Mouse (Mus musculus): Measurements from ENCODE around the gene Tmem132b. TPM values are rescaled to one million over a fixed set of nuclear protein-coding genes. Genes with fewer than 3 reads are reported as not detected.
"Not testable (repeated sequence)": the region's sequence is repeated elsewhere in the genome, so short reads cannot be mapped to it uniquely, and the experiment has no call there.

The Tmem132b gene
- total RNA-seq (2021) = under 1 TPM in 1 of 2 experiments, not detected in 1; 0.02 TPM

DNA sequence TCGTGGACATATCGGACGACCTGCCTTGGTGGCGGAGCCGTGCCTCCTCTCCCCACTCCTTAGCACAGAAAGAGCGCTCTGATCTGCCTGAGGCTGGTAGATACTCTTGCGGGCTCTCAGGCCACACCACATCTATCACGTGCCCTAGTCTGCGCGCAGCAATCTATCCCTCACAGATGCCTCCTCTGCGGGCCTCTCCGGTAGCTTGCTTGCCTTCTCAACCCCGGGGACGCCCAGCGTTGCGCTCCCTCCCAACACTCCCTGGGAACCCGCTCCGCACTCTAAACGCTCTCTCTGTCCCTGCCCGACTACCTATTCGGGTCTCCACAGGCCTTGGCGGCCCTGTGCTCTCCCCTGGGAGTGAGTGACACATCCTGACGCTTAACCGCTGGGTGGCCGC is at the start of gene Tmem132b:
Tmem132b (plus strand) TSS at position 141 of the 400 bp plus-strand sequence.
- intact Hi-C loops (cut with DNase I) = no loop called here

DNA sequence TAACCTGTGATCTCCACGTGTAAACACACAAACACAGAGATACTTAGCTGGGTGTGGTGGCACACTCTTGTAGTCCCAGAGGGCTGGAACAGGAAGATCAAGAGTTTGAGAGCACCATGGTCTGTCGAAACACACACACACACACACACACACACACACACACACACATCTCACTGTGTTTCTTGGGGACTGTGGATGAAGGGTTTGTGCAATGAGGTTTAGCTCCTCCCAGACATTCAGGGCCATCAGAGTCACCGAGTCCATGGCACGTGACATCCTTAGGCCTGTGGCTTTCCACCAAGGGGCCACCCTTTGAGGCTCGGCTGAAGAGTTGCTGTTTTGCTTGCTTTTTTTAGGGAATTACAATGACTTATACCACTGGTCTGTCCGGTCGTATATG is 49.1 kb upstream of the Tmem132b start:
- intact Hi-C loops (cut with DNase I) = no loop called here
- DNase-seq = no peak

More for the DNA sequence above, at the start of gene Tmem132b:
- DNase-seq = no peak

DNA sequence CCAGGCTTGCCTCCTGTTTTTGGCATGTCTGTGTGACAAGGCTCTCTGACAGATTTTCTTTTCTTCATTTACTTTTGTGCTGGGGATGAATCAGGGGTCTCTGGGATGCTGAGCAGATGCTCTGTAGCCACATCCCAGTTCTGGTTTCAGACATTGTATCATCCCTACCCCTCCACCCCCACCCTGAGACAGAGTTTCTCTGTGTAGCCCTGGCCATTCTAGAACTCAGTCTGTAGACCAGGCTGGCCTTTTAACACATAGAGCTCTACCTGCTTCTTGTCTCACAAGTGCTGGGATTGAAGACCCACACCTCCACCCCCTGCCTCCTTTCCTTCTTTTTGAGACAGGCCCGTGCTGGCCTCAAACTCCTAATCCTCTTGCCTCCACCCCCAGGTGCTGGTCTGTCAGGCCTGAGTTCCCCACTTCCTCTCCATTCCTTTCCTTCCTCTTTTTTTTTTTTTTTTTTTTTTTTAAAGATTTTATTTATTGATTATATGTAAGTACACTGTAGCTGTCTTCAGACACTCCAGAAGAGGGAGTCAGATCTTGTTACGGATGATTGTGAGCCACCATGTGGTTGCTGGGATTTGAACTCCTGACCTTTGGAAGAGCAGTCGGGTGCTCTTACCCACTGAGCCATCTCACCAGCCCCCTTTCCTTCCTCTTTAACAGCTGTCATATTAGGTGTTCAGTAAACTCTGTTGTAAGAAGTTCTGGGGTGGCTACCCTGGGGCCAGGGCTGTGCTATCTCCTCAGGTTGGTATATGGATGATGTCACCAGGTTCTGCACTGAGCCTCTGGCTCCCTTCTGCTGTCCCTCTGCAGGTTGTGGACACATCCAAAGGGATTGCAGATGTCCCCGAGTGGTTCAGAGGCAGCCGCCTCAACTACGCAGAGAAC is 47.6 kb upstream of the Tmem132b start:
- intact Hi-C loops (cut with DNase I) = no loop called here
- no peak for DNase-seq

DNA sequence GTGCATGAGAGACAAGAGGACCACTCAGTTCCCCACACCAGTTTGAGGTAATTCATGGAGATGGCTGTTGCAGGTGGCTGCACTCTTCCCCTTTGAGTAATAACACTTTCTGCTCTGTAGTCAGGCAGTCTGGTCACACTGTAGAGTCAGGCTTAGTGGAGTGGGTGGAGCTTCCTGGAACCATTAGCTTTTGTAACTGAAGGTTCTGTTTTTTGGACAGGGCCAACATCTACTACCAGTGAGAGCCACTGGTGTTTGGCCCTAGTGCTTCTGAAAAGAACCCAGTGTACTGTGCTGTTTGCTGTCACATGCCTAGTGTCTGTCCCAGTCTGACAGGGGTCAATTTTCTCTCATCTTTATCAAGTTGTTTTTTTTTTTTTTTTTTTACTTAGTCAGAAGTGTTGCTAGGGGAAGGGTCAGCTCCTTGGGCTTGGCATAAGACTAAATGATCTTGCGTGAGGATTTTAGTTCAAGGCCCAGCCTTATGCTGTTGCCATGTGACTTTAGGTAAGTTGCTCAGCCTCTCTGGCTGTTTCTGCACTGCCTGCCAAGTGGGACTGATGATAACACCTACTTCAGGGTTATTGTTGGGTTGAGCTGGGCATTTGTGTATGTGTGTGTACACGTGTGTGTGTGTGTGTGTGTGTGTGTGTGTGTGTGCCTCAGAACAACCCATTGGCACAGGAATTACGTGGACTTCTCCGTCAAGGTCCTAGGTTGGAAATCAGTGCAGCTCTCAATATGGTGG is 46.4 kb upstream of the Tmem132b start:
- intact Hi-C loops (cut with DNase I) = no loop called here
- no peak for DNase-seq

DNA sequence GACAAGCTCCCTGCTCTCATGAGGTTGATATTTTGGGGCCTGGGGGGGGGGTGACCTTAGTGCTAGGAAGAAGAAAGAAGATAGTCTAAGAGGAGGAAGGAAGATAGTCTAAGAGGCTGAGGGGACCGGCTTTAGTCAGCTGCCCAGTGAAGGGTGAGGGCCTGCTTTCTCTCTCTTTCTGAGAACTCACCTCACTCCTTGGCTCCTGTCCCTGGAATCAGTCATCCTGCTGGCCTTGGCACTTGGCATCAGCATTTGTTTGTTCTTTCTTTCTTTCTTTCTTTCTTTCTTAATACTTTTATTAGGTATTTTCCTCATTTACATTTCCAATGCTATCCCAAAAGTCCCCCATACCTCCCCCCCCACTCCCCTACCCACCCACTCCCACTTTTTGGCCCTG is 45.5 kb upstream of the Tmem132b start:
- intact Hi-C loops (cut with DNase I) = no loop called here
- DNase-seq = no peak

DNA sequence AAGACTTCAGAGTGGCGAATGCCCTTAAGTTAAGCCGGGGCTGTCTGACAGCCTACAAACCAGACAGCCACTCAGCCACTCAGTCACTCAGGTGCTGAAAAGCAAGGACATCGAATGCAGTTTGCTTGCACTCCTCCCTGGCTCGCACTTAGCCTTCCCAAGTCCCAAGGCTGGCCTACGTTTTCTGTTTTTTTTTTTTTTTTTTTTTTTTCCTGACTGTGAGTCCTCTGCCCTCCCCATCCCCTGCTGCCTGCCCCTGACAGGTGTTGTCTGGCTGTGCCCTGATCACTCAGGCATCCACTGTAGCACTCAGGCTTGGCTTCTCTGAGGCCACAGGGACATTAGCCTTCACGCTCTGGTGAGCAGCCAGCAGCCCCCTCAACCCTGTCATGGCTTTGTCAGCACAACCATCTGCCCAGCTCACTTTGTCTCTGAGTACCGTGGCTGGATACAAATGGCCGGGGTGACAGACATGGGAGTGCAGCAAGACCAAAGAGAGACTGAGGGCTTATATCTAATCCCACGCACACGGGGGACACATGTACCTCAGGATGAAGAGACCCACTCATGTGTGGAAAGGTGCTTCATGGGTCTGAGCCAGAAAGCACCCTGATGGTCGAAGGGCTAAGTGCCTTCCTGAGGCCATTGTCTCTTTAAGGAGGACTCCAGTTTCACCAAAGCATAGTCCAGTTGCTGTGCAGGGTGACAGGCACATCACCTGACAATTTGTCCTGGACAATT is 44.0 kb upstream of the Tmem132b start:
- intact Hi-C loops (cut with DNase I) = no loop called here
- no peak for DNase-seq

DNA sequence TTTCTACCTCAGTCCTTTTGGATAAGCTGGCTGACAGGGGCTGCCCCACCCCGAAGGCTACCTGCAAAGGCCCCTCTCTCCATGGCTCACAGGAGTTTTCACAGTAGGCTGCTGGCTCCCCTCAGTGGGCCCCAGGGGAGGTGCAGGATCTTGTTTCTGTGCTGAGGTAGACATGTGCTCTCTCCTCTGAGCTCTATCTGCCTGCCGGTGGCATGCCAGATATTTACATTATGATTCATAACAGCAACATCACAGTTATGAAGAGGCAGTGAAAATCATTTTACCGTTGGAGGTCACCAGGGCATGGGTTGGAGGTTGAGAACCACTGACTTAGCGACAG is 43.5 kb upstream of the Tmem132b start:
- intact Hi-C loops (cut with DNase I) = no loop called here
- peak in 1 of 2 experiments; percentile 38 for DNase-seq

DNA sequence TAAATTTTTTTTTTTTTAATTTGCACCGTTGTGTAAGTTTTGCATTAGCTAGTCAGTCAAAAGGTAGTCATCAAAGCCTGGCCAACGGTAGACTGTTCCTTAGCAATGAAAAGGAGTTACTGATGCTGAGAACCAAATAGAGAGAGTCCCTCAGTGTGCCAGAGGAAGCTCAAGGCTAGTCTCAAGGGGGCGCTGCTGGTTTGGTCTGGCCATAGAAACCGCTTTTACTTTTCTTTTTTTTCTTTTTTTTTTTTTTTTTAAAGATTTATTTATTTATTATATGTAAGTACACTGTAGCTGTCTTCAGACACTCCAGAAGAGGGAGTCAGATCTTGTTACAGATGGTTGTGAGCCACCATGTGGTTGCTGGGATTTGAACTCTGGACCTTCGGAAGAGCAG is 42.6 kb upstream of the Tmem132b start:
- DNase-seq; intact Hi-C loops (cut with DNase I): not testable (repeated sequence)

DNA sequence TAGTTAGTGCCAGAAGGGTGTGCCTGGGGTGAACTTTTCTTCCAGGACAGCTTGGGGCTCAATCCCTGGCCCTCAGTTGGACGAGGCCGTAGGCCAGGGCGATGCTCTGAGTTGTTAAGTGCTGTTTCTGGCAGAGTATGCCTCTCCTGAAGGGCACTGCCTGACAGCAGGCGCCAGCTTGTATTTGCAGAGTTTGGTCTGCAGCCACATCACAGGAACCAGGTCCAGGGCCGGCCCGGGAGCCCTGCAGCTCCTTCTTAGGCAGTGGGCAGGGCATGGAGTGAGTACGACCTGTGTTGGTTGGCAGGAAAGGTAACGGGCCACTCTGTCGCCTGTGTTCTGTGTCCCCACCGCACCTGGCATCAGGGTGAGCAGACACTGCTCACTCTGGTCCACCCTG is 40.5 kb upstream of the Tmem132b start:
- intact Hi-C loops (cut with DNase I) = no loop called here
- DNase-seq = peak; percentile 75 to 80

DNA sequence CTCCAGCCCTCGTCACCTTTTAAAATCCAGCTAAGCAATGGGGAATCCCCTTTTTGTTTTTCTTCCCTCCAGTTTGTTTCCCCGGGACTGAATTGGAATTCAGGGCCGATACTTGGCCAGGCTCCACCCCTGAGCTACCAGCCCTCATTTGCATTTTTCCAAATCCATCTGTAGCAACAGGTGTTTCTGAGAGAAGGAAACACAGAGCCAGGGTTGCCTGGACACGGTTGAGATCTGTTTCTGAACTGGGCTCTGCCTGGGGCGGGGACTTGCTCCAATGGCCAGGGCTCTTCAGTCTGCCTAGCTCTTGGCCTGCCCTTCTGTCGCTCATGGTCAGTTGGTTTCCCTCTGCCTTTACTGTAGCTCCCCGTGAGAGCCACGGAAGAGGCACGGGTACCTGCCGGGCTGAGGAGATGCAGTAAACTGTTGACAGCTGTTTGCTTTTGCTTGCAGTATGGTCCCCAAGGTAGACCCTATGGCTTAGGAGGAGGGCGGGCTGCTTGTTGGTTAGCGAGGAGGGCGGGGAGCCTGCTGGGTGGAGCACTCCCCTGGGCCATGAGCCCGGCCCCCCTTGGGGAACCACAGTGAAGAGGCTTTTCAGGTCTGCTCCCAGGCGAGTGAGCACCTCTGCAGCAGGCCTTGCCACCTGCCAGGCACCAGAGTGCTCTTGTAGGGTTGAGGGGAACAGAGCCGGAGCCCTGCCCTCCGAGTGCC is 39.0 kb upstream of the Tmem132b start:
- no peak for DNase-seq
- intact Hi-C loops (cut with DNase I) = no loop called here

DNA sequence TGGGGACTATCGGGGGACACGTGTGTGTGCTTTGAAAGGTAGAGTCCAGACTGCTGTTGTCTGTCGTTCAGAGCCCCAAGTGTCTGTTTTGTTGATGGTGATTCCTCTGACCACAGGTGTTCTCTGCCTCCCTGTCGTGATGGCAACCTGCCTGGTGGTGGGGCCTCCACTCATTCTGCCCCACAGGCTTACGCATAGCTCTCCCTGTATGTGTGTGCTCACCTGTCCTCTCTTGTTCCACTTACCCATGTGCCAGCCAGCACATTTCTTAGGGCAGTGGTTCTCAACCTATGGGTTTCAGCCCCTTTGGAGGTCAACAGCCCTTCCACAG is 38.5 kb upstream of the Tmem132b start:
- no peak for DNase-seq
- intact Hi-C loops (cut with DNase I) = no loop called here

DNA sequence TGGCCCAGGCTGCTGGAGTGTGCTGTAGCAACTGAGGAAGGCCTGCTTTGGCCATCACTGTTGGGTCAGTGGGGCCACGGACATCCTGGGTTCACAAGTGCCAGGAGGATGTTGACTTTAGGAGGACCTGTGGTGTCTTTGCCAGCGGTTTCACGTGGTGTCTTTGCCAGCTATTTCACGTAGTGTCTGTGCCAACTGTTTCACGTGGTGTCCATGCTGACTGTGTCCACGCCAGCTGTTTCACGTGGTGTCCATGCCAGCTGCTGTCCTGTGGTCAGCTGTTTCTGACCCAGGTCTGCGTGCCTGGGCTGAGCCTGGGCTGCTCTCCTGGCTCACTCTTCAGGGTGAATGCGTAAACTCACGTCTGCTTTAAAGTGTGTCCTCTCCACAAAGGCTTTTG is 35.9 kb upstream of the Tmem132b start:
- intact Hi-C loops (cut with DNase I) = no loop called here
- no peak for DNase-seq

DNA sequence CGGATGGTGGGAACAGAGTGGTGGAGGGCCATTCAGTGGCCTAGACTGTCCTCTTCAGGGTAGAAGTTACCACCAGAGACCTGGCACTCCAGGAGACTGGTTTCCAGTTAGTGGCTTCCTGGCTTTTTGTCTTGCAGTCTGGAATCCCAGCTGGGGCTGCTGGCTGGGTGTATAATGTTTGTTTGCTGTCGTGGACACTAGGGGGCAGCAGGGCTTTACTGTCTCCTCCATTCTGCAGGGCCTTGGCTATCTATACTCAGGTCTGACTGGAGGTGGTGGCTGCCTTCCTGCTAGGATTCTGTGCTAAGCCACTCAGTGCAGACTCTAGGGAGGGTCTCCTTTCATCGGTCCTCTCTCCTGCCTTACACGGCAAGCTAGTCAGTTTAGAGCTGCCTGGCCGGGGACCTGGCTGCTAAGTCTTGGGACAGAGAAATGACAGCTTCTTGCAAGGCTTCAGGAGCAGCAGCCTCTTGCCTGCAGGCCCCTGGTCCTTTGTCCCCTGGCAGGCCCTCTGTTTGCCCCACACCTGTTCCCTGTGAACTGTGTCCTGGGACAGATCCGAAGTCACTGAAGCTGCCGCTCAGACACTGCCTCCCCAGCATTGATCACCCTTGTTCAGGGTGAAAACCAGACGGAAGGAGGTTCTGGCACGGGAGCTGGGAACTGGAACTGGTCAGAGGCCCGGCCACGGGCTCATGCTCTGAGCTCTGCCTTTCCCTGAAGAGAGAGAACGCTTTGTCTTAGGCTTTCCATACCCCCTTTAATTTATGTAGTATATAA is 33.6 kb upstream of the Tmem132b start:
- peak; percentile 52 to 76 for DNase-seq
- intact Hi-C loops (cut with DNase I) = no loop called here

DNA sequence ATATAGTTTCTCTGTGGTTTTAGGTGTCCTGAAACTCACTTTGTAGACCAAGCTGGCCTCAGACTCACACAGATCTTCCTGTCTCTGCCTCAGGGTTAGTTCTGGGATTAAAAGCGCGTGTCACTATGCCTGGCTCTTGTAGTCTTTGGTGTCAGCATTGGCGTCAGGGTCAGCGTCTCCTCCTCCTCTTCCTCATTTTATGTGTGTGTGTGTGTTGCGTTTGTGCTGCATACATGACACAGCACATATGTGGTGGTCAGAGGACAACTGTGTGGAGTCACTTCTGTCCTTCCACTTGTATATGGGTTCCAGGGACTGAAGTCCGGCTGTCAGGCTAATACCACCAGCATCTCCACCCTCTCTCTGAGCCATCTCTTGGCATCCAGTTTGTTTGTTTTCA is 30.1 kb upstream of the Tmem132b start:
- intact Hi-C loops (cut with DNase I) = no loop called here
- no peak for DNase-seq

DNA sequence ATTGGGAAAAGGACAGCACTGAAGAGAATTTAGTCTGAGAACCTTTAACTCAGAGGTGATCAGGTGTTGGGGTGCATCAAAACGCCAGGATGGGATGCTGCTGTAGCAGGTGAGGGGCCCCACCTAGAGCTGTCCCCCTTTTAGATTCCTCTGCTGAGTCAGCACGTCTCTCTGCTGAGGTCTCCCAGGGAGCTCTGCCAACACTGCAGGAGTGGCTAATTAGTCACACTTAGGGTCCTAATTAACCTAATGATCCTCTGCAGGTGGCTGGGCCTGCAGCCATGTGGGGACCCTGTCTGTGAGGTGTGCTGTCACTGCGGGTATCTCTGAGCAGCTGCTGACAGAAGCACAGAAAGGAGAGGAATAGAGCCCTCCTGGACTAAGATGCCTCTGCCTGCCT is 29.4 kb upstream of the Tmem132b start:
- intact Hi-C loops (cut with DNase I) = no loop called here
- no peak for DNase-seq

DNA sequence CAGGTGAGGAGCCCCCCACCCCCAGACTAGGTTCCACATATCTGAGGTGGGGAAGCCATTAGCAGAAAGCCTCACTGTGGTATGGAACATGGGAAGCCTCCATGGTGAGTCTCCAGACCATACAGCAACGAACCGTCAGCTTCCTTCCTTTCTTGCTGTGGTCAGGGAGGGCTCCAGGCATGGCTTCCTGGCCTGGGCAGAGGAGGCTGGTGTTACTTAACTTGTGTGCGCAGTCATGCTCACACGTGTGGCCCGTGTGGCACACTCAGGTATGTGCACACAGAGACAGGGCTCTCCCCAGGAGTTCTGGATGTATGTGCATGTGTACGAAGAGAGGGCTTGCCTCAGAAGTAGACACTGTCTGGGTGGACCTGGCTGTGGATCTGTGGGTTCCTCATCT is 27.9 kb upstream of the Tmem132b start:
- no peak for DNase-seq
- intact Hi-C loops (cut with DNase I) = no loop called here

DNA sequence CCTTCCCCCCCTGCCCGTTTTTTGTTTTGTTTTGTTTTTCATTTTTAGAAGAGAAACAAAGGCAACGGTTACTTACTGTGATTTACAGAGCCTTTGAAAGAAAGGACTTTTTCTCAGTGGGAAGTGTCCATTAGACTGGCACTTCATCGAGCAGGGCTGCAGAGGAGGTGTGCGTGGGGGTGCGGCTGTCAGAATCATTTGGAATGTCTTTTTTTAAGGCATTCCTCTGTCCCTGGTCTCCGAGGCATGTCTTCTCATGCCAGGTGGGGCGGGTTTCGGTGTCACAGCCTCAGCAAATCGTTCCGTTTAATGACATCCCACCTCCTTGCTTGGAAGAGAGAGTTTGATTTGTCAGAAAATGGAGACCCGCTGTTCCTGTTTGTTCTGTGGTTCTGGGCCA is 26.9 kb upstream of the Tmem132b start:
- intact Hi-C loops (cut with DNase I) = no loop called here

DNA sequence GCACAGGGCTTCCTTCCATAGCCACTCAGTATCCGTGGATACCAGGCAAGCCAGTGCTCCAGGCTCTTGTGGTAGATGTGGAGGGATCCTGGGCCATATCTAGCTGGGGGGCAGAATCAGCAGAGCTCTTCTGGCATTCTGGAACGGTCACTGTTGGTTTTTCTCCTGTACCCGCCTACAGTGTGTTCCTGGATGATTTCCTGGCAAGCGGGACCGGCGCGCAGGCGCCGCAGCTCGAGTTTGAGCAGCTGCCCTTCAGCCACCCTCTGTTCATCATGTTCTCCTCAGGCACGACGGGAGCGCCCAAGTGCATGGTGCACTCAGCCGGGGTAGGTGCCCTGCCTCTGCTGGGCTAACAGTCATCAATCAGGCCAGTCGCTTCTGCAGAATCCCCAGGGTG is 25.6 kb upstream of the Tmem132b start:
- no peak for DNase-seq
- intact Hi-C loops (cut with DNase I) = no loop called here

More for the DNA sequence above, 26.9 kb upstream of the Tmem132b start:
- no peak for DNase-seq

DNA sequence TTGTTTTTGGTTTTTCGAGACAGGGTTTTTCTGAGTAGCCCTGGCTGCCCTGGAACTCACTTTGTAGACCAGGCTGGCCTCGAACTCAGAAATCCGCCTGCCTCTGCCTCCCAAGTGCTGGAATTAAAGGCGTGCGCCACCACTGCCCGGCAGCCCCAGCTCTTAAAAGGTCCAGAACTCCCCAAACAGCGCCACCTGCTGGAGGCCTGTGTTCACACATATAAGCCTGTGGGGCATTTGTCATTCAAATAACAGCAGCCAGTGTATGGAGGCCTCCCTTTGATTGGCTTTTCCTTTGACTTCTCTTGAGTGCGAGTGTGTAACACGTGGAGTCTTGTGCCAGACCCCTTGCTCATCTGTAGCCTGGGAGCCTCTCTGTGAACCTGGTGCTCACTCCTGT is 24.0 kb upstream of the Tmem132b start:
- no peak for DNase-seq
- intact Hi-C loops (cut with DNase I) = no loop called here

DNA sequence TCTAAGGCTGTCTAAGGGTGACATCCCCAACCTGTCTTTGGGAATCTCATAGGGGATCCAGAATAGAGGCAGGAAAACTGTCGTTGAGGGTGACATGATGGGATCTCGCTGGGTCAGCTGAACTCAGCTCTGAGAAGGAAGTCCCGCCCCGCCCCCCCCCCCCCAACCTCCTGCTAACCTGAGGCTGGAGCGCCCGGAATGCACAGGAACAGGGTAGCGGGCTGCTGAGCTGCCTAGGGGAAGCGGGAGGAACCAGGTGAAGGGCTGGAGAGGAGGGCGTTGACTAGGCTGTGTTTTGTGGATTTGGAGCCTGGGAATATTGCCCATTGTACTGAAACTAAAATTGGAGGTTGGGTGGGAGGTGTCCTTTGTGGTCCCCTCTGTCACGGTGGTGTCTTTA is 23.6 kb upstream of the Tmem132b start:
- no peak for DNase-seq
- intact Hi-C loops (cut with DNase I) = no loop called here
